Mouse (Mus musculus) adrenal gland, adult 18-20 months (tissue): Measurements from ENCODE around the gene Chpf. TPM values are rescaled to one million over a fixed set of nuclear protein-coding genes. Genes with fewer than 3 reads are reported as not detected.

Experiments
- DNase-seq, 2 experiments: peaks; one replicate each; pipeline ENCODE4 v3.0.0; 2021 to 2022; ENCODE audit warnings: low spot score in 2 of 2
- long read RNA-seq, 2 experiments: library from polyadenylated mRNA; stranded (forward); transcript quantifications; one replicate each; pipeline ENCODE4 v2.0.0; 2021
- total RNA-seq, 2 experiments: library from RNA; stranded (reverse); gene quantifications; 1 replicate in 1 of 2; 2 replicates in 1 of 2; pipeline ENCODE4 v1.2.3; 2021

The Chpf gene
- total RNA-seq: 10 to 100 TPM; 58.9 to 59.1 TPM
- long read RNA-seq, experiment 1, transcript Chpf-201 (4 exons, 2,892 nt): major isoform, 134 of 150 reads
- long read RNA-seq, experiment 1, transcript Chpf-205 (3 exons, 3,333 nt): minor isoform, 7 of 150 reads
- long read RNA-seq, experiment 1, partial matches to known transcripts: 0 of 150 reads
- long read RNA-seq, experiment 1, other reads (novel, unspliced or antisense): 3 of 150 reads
- long read RNA-seq, experiment 2, transcript Chpf-202 (5 exons, 3,065 nt): minor isoform, 7 of 115 reads
- long read RNA-seq, experiment 2, transcript Chpf-201 (4 exons, 2,892 nt): major isoform, 72 of 115 reads
- long read RNA-seq, experiment 2, transcript Chpf-205 (3 exons, 3,333 nt): minor isoform, 14 of 115 reads
- long read RNA-seq, experiment 2, partial matches to known transcripts: 2 of 115 reads
- long read RNA-seq, experiment 2, other reads (novel, unspliced or antisense): 18 of 115 reads

- DNase-seq: peak; percentile 93 to 98
These were observed at the start of gene Chpf, which contains the start of gene Tmem198 for GRCm38 (mm10) chr1:75478916-75479634. Gene Chpf (minus strand): TSS chr1:75479307. Gene Tmem198 (plus strand): TSS chr1:75479532.

GRCm38 (mm10) chr1:75524679-75525078 lies 45.6 kb upstream of the Chpf start:
- DNase-seq: no peak

- DNase-seq: peak; percentile 88 to 89
These were observed 42.4 kb upstream of the Chpf start, which contains the start of gene Stk11ip for GRCm38 (mm10) chr1:75521321-75522031. Gene Stk11ip (plus strand): TSS chr1:75521529.

- no peak for DNase-seq
These were observed 40.5 kb upstream of the Chpf start for GRCm38 (mm10) chr1:75519576-75519975.

GRCm38 (mm10) chr1:75518427-75518826 lies 39.3 kb upstream of the Chpf start:
- DNase-seq: no peak

- DNase-seq: no peak
These were observed 38.9 kb upstream of the Chpf start for GRCm38 (mm10) chr1:75517984-75518383.

- no peak for DNase-seq
These were observed 37.7 kb upstream of the Chpf start for GRCm38 (mm10) chr1:75516703-75517380.

GRCm38 (mm10) chr1:75512550-75512949 lies 33.4 kb upstream of the Chpf start:
- DNase-seq: no peak

GRCm38 (mm10) chr1:75511437-75512210 lies 32.5 kb upstream of the Chpf start:
- DNase-seq: no peak

GRCm38 (mm10) chr1:75510154-75510553 lies 31.0 kb upstream of the Chpf start:
- no peak for DNase-seq

GRCm38 (mm10) chr1:75509586-75509985 lies 30.5 kb upstream of the Chpf start:
- no peak for DNase-seq

- DNase-seq: no peak
These were observed 27.9 kb upstream of the Chpf start, which contains the start of gene Inha for GRCm38 (mm10) chr1:75507006-75507405. Gene Inha (plus strand): TSS chr1:75507077.

- DNase-seq: peak; percentile 54 to 56
These were observed 27.1 kb upstream of the Chpf start, which contains the start of gene Obsl1 for GRCm38 (mm10) chr1:75505956-75506831. Gene Obsl1 (minus strand): TSS chr1:75506452.

GRCm38 (mm10) chr1:75505159-75505955 lies 26.2 kb upstream of the Chpf start:
- DNase-seq: peak; percentile 65 to 76

GRCm38 (mm10) chr1:75504256-75505045 lies 25.3 kb upstream of the Chpf start:
- DNase-seq: no peak

GRCm38 (mm10) chr1:75503651-75503980 lies 24.5 kb upstream of the Chpf start:
- peak in 1 of 2 experiments; percentile 41 for DNase-seq

- DNase-seq: no peak
These were observed 24.0 kb upstream of the Chpf start for GRCm38 (mm10) chr1:75502945-75503650.
